Mouse (Mus musculus) embryo, embryonic 9.5 days (tissue): ENCODE measurements around the gene Tbc1d8.

Experiments
- DNase-seq: peaks from one replicate; pipeline ENCODE4 v3.0.0-alpha.2; 2017; ENCODE audit errors: extremely low spot score

Gene Tbc1d8

GRCm38 (mm10) chr1:39394096-39394495 lies 84.5 kb downstream of the Tbc1d8 start:
- DNase-seq: no peak

DNA sequence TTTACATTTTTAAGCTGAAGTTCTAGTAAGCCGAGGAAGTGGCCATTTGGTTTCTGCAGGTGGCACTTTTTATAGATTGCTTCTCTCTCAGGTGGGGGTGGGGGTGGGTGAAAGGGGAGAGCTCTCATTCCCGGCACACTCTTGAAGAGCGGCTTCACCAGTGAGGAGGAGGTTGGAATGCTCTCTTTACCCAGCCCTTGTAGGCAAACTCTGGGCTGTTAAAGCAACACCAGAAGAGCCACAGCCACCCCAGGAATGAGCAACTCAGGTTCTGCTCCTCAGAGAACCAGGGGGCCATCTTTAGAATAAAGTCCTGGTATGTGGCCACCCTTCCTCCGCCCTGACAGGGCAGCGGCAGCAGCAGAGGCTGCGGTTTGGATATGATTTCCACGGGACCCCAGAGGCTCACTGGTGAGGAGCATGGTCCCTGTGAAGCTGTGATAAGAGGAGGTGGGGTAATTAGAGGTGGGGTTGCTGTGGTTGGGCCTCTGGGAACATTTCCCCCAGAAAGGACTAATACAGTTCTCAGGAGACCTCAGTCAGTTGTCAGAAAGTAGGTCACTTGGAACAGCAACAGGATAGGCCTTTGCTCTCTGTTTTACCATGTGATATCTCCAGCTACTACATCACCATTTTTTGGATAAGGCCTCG lies 85.2 kb downstream of the Tbc1d8 start:
- DNase-seq: no peak

DNA sequence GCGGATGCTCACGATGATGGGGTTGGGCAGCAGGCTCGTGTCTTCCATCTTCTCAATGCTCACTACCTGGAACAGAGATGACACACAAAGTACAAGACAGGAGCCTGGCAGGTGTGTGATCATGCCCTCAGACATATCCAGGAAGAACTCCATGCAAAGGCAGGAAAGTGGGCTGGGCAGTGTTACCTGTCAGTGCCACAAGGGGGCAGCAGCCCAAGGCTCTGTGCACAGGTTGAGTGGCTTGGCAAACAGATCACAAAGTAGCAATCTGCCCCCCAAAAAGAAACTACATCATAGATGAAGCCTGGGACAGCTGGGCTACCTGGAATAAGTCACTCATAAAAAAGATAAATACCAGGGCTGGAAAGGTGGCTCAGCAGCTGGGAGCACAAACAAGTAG lies 86.4 kb downstream of the Tbc1d8 start:
- DNase-seq: peak; percentile 67

DNA sequence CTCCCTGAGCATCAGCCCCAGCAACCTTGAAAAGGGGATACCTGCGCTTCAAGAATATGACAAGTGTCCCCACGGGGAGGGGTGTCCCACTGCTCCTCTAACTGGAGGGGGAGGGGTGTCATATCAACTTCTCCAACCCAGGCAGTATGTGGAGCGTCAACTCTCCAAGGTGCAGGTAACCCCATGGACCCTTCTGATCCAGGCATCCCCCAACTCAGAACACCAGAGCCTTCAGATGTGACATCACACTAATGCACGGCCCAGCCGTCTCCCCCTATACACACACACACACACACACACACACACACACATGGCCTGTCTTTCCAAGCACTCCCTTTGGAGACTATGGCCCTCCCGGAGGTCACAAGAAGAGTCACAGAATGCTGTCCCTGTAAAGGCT lies 86.9 kb downstream of the Tbc1d8 start:
- no peak for DNase-seq

DNA sequence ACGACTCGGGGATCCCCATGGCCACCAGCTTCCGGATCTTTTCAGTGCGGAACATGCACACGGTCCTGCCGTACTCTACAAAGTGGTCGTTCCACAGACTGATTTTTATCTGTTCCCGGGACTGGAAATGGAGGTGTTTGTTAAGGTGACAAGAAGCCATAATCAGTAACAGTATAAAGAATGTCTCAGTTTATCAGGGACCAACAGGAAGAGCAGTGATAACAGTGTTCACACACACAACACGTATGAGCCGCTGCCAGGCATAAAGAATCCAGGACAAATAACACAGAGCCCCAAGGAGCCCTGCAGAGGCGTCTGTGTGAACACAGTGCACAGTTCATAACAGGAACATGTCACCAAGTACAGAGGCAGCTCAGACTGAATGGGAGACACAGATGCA lies 89.2 kb downstream of the Tbc1d8 start:
- no peak for DNase-seq

DNA sequence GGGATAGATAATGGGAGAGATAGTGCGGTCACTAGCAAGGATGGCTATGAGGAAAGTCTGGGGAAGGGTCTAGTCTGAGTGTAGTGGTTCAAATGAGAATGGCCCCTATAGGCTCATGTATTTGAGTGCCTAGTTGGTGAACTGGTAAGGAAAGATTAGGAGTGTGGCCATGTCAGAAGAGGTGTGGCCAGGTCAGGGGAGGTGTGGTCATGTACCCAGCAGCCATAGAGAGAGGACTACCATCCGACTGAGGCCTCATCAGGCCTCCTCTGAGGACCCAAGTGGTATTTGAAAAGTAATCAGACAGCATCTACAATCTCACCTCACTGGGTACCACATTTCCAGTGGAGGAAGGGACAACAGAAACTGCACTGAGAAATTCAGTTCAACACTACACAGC lies 90.4 kb downstream of the Tbc1d8 start:
- no peak for DNase-seq

- DNase-seq: no peak
Observed at GRCm38 (mm10) chr1:39387497-39387896, 91.1 kb downstream of the Tbc1d8 start.

DNA sequence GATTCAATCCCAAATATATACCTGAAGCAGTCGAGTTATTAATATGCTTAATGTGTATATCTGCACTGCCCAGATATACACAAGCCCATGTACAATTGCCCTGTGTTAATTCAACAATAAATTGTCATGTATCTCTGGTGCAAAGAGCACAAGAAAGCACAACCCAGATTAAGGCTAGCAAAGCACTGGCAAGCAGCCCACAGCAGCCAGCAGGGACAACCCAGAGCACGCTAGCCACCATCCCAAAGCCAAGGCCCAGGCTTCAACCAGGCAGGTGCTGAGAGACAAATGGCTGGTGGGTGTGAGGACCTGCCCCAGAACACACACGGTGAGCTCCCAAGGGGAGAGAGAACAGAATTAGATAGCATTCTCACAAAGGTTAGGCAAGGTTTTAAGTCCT lies 92.1 kb downstream of the Tbc1d8 start:
- DNase-seq: no peak

- no peak for DNase-seq
Observed at GRCm38 (mm10) chr1:39384914-39385313, 93.6 kb downstream of the Tbc1d8 start.

GRCm38 (mm10) chr1:39381017-39381416 lies 97.5 kb downstream of the Tbc1d8 start:
- DNase-seq: no peak

GRCm38 (mm10) chr1:39379021-39379420 lies 99.5 kb downstream of the Tbc1d8 start:
- no peak for DNase-seq

DNA sequence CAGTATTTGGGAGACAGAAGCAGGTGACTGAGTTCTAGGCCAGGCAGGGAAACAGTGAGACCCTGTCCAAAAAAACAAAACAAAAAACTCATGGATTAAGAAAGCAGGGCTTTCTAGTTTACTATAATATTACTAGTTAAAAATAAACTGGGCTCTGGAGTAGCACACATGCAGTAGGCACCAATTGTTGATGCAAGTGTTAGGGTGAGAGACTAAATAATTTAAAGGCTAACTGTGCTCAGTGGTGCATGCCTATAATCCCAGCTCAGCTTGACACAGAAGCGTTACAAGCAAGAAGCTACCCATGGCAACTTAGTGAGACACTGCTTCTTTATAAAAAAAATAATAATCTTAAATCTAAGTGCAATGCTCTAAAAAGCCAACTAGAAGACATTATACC lies 100.0 kb downstream of the Tbc1d8 start:
- DNase-seq: no peak

GRCm38 (mm10) chr1:39376726-39377240 lies 101.8 kb downstream of the Tbc1d8 start:
- DNase-seq: no peak

DNA sequence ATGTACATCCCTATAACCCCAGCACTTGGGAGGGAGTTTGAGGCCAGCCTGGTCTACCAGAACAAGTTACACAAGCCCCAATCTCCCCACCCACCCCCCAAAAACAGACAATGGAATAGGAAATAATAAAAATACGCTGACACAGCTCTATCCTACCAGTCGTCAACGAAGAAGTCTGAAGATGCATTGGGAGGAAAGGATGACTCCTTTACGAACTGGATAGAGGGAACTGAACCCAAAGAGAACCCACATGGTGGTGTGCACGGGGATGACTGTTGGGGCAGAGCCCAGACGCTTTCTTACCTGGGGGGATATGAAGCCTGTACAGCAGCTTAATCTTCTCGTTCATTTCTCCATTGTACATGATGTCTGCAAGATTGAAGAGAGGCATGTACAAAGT lies 102.4 kb downstream of the Tbc1d8 start:
- no peak for DNase-seq

- DNase-seq: no peak
Observed at GRCm38 (mm10) chr1:39374231-39374809, 104.2 kb downstream of the Tbc1d8 start.

DNA sequence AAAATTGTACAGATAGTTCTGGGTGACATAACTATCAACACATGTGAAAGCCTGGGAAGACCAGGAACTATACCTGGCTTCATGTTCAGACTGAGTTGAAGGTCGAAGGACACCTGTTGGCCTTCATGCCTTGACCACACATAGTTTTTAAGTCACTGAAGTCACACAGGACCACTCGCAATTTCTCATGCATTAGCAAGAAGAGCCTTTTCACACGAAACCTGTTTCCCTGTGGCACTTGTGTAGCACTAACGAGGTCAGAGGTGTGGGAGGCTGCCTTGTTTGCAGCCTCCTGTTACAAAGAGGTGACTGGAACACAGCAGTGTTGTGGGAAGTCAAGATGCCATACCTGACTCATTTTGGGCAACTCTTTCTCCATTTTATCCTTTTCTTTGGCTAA lies 105.2 kb downstream of the Tbc1d8 start:
- peak; percentile 30 for DNase-seq

DNA sequence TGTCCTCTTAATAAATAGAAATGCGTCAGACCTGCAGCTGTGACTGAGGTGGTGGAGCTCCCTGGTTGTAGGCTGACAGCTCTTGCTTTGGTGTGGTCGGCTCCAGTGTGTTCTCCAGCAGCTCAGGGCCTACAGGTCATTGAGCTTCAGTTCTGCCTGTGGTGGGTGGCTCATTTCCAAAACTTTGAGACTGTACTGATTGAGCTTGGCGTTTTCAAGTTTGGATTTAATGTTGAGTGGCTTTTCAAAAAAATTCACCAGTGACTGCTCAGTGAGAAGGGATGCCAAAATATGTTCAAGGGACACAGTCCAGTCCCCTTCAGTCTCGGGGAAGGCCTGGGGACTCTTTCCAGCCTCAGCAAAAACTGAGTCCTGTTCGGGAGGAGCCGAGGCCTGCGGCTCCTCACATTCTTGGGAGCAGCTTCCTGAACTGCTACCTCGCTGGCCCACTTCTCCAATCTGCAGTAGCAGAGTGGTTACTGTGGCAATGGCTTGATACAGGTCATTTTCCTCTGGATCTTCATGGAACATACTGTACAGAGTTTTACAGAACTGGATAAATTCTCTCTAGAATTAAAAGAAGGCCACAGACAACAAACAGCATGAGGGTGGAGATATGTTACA lies 106.2 kb downstream of the Tbc1d8 start:
- no peak for DNase-seq

DNA sequence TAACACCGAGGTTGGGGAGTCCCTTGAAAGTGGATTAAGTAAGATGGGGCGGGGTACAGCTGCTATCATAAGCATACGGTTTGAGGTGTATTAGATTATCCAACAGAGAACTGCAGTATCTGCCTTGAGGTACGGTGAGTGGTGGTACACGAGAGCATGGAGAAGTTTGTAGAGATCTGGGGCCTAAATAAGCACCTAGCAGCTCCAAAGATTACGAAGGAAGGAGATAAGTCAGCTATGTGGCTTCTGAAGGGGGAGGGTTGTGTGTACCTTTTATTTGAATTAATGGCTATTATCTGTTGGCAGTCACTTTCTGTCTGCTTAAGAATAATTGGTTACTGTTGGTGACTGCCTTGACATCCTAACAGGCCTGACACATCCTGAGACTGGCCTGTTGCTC lies 108.1 kb downstream of the Tbc1d8 start:
- DNase-seq: no peak

DNA sequence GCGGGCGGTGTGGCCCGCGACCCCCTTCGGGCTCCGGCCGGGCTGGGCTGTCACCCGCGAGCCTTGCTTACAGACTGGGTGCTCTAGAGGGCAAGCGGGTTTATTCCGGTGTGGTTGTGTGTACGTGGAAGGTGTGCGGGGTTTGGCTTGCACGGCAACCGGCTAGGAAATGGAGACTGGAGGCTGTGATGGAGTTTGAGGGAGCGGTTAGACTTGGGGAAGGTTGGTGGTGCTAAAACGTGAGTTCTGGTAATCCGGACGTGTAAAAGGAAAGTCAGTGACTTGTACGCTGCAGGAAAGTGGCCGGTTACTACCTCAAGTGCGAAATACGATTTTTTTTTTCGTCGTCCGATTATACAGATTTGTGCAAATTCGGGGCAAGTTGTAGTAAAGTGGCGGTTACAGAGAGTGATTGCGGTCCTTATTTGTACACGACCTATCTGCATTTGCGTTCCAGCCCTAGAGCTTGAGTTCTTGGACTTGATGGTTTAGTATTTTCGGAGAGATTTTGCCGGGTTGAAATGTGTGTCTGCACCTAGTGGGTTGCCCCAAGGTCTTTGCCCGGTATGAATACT lies 110.2 kb downstream of the Tbc1d8 start:
- DNase-seq: no peak

DNA sequence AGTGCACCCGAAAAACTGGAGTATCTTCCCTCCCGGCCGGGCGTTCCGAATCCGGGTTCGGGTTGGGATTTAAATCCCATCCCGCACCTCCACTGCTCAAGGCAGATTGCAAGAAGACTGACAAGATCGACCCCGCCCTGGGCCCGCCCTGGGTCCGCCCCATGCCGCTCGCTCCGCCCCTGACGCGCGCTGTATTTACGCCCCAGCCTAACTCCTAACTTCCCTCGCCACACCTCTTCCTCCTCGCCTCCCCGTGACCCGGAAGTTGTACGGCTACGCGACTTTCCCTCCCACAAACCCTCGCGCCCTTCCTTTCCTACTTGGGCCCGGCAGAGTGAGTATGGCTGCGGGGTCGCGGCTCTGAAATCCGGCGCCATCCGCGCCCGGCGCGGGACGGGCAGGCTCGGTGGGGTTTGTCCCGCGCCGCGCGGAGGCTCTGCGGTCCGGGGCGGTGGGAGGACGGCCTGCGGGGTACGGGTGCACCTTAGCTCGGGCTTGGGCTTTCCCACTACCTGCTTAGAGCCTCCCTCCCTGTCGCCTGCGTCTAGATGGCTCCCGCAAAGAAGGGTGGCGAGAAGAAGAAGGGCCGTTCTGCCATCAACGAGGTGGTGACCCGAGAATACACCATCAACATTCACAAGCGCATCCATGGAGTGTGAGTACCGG lies 110.8 kb downstream of the Tbc1d8 start, which contains the start of gene Rpl31:
Gene Rpl31, plus strand, starts transcription at position 242 of the 666 bp plus-strand sequence.
- peak; percentile 98 for DNase-seq

DNA sequence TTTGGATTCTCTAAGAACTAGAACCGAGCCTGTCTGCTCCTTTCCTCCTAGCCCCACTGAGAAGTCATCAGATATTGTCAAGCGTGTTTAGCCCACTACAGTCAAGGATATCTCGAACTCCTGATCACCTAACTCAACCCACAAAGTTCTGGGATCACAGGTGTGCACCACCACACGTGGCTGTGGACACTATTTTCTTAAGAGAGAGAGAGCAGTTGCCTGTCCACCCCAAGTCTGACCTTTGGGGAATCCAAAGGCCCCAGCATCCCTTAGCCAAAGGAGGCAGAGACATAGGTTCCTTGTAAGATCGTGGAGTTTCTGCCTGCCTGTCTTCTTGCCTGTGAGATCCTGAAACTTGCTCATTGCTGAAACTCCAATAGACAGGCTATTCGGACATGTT lies 111.5 kb downstream of the Tbc1d8 start:
- no peak for DNase-seq

GRCm38 (mm10) chr1:39365562-39365961 lies 113.0 kb downstream of the Tbc1d8 start:
- DNase-seq: no peak
